Mouse (Mus musculus): ENCODE results near the gene Snd1.

- TF ChIP-seq ZC3H11A (IDR thresholded peaks at IDR 0.05; ENCODE audit: borderline replicate concordance, low read depth, low read length) (no peak), HCFC1 (IDR thresholded peaks at IDR 0.05; ENCODE audit: borderline replicate concordance, insufficient read depth, low read length) (no peak), ZNF384 (IDR thresholded peaks at IDR 0.05; ENCODE audit: low read depth, low read length) (no peak), MAFK (IDR thresholded peaks at IDR 0.05; ENCODE audit: insufficient read depth, low read depth, low read length) (no peak), CHD2 (IDR thresholded peaks at IDR 0.05; ENCODE audit: low read depth, low read length) (no peak)
Observed at GRCm38 (mm10) chr6:28883518-28883917, 408.6 kb downstream of the Snd1 start.
